Mouse (Mus musculus) gastrocnemius, adult 8-10 months (tissue): ENCODE results near the gene Rgs16. TPM values are rescaled to one million over a fixed set of nuclear protein-coding genes. Genes with fewer than 3 reads are reported as not detected.

Experiments used
- DNase-seq, 2 experiments: peaks; one replicate each; pipeline ENCODE4 v3.0.0; 2022; ENCODE audit warnings: low spot score in 2 of 2
- total RNA-seq, 4 experiments: library from RNA; stranded (reverse); gene quantifications; 2 replicates each; pipeline ENCODE4 v1.2.4; 2022

Gene Rgs16
- total RNA-seq, 4 experiments from 2014 or later: 0.52 to 0.91 (median 0.71) TPM

- DNase-seq: no peak
These were observed 19.2 kb upstream of the Rgs16 start for GRCm38 (mm10) chr1:153720935-153721334.

- no peak for DNase-seq
These were observed 18.4 kb upstream of the Rgs16 start for GRCm38 (mm10) chr1:153721565-153722310.

- DNase-seq: no peak
These were observed 16.7 kb upstream of the Rgs16 start for GRCm38 (mm10) chr1:153723426-153723825.

GRCm38 (mm10) chr1:153726636-153727035 is 13.5 kb upstream of the Rgs16 start:
- DNase-seq: no peak

GRCm38 (mm10) chr1:153729806-153730205 is 10.3 kb upstream of the Rgs16 start:
- no peak for DNase-seq

GRCm38 (mm10) chr1:153730671-153731070 is 9.5 kb upstream of the Rgs16 start:
- DNase-seq: peak; percentile 17 to 45

GRCm38 (mm10) chr1:153733181-153733580 is 7.0 kb upstream of the Rgs16 start:
- no peak for DNase-seq

GRCm38 (mm10) chr1:153734866-153735265 is 5.3 kb upstream of the Rgs16 start:
- no peak for DNase-seq

GRCm38 (mm10) chr1:153736096-153736495 is 4.1 kb upstream of the Rgs16 start:
- DNase-seq: no peak

- DNase-seq: no peak
These were observed 2.8 kb upstream of the Rgs16 start for GRCm38 (mm10) chr1:153737101-153738085.

- DNase-seq: no peak
These were observed 623 bp upstream of the Rgs16 start for GRCm38 (mm10) chr1:153739437-153740015.

- no peak for DNase-seq
These were observed 739 bp downstream of the Rgs16 start for GRCm38 (mm10) chr1:153740775-153741400.

- no peak for DNase-seq
These were observed 1.6 kb downstream of the Rgs16 start for GRCm38 (mm10) chr1:153741551-153742316.

- DNase-seq: peak; percentile 29 to 62
These were observed 2.4 kb downstream of the Rgs16 start for GRCm38 (mm10) chr1:153742374-153743155.

- DNase-seq: no peak
These were observed 6.0 kb downstream of the Rgs16 start for GRCm38 (mm10) chr1:153746119-153746670.

GRCm38 (mm10) chr1:153746728-153747127 is 6.6 kb downstream of the Rgs16 start:
- DNase-seq: peak; percentile 25 to 28

- no peak for DNase-seq
These were observed 7.8 kb downstream of the Rgs16 start for GRCm38 (mm10) chr1:153747861-153748530.

- no peak for DNase-seq
These were observed 8.4 kb downstream of the Rgs16 start for GRCm38 (mm10) chr1:153748549-153748948.
